Mouse (Mus musculus) liver, postnatal 0 days (tissue): ENCODE results near the gene Ccdc69. TPM values are rescaled to one million over a fixed set of nuclear protein-coding genes. Genes with fewer than 3 reads are reported as not detected.
"Not testable (repeated sequence)": the region's sequence is repeated elsewhere in the genome, so short reads cannot be mapped to it uniquely, and the experiment has no call there.

Source experiments
- ATAC-seq: fragments of 200-750 bp; cut with Nextera tagmentation; 2 replicates; pipeline ENCODE4 v1.8.0; 2017; ENCODE audit warnings: mild to moderate bottlenecking, moderate library complexity
- DNase-seq: peaks from one replicate; pipeline ENCODE4 v3.0.0-alpha.2; 2016
- H3K27ac ChIP-seq: fragments of 300-500 bp; sonication (generic); 2 replicates; pipeline ENCODE4 v1.5.1; 2014; ENCODE audit warnings: antibody characterized with exemption, moderate library complexity, mild to moderate bottlenecking, low read depth
- H3K27me3 ChIP-seq: fragments of 300-500 bp; sonication (generic); 2 replicates; pipeline ENCODE4 v1.6.1; 2014; ENCODE audit warnings: low read length, control low read depth, mixed read lengths; ENCODE audit not compliant: insufficient read depth
- H3K36me3 ChIP-seq: fragments of 300-500 bp; sonication (generic); replicated peaks from 2 replicates; pipeline ENCODE4 v1.6.1; 2014; ENCODE audit warnings: mild to moderate bottlenecking, control low read depth, low read length, moderate library complexity, mixed read lengths; ENCODE audit not compliant: insufficient read depth
- H3K4me1 ChIP-seq: fragments of 300-500 bp; sonication (generic); 2 replicates; pipeline ENCODE4 v1.6.1; 2014; ENCODE audit warnings: antibody characterized with exemption, mild to moderate bottlenecking, control low read depth; ENCODE audit not compliant: insufficient read depth
- H3K4me2 ChIP-seq: fragments of 300-500 bp; sonication (generic); 2 replicates; pipeline ENCODE4 v1.6.1; 2014; ENCODE audit warnings: low read depth, mild to moderate bottlenecking, low read length, moderate library complexity, mixed read lengths
- H3K4me3 ChIP-seq: fragments of 300-500 bp; sonication (generic); 2 replicates; pipeline ENCODE4 v1.5.1; 2014; ENCODE audit warnings: low read depth, low read length
- H3K9ac ChIP-seq: fragments of 300-500 bp; sonication (generic); replicated peaks from 2 replicates; pipeline ENCODE4 v1.6.1; 2014; ENCODE audit warnings: mild to moderate bottlenecking, moderate library complexity
- H3K9me3 ChIP-seq: fragments of 300-500 bp; sonication (generic); 2 replicates; pipeline ENCODE4 v1.6.1; 2016; ENCODE audit warnings: mild to moderate bottlenecking, control low read depth, low read length, mixed read lengths
- CTCF ChIP-seq: sonication (generic); IDR thresholded peaks from 2 replicates; pipeline ENCODE4 v1.5.1; 2016; ENCODE audit warnings: antibody characterized with exemption, low read depth
- EP300 ChIP-seq: IDR thresholded peaks from 2 replicates; pipeline ENCODE4 v1.6.1; 2016; ENCODE audit warnings: antibody characterized with exemption, low read depth, mild to moderate bottlenecking
- WGBS: fragments of 180-500 bp; shearing (Covaris S2); extraction: QIAGEN DNeasy Blood & Tissue Kit; methylation state at CpG from one replicate; pipeline ENCODE4 v1.1.7; 2014; ENCODE audit not compliant: insufficient replicate concordance; 5-methylcytosine and 5-hydroxymethylcytosine counted together
- polyA plus RNA-seq: library from polyadenylated mRNA; unstranded; fragments of >200 nt; fragmentation: Nextera tagmentation; extraction: Ambion mirVana; gene quantifications from 2 replicates; pipeline ENCODE4 v1.2.1, GENCODE M21; 2015

The Ccdc69 gene
- polyA plus RNA-seq, 1 experiment from 2014 or later = 1.3 TPM

GRCm38 (mm10) chr11:55098189-55098915 is 20.4 kb upstream of the Ccdc69 start:
- H3K4me2 ChIP-seq = peak overlapping the region; percentile 77
- DNase-seq = no peak
- peak overlapping the region; percentile 71 for H3K27ac ChIP-seq
- ATAC-seq = peak; percentile 28; the same call in 1 of the 2 replicates
- 14% methylated on average over 23 of the region's 24 CpGs for WGBS
- H3K9ac ChIP-seq = peak overlapping the region; percentile 56
- H3K27me3 ChIP-seq = no peaks in the 10 kb centered on the region
- no peaks in the 10 kb centered on the region for H3K9me3 ChIP-seq
- TF ChIP-seq CTCF = no peak
- TF ChIP-seq EP300 = no peak
- H3K36me3 ChIP-seq = no peaks in the 10 kb centered on the region
- H3K4me1 ChIP-seq = peaks cover 37% of the 10 kb centered on the region
- peak overlapping the region; percentile 57 for H3K4me3 ChIP-seq

GRCm38 (mm10) chr11:55097463-55098188 is 19.7 kb upstream of the Ccdc69 start, which contains the start of gene Gm2a:
Gene Gm2a (plus strand): TSS chr11:55098115.
- Histone ChIP-seq H3K4me1 (peaks cover 32% of the 10 kb centered on the region), H3K9ac (peak within 1 kb of the TSS; percentile 56)

GRCm38 (mm10) chr11:55096731-55097462 is 19.0 kb upstream of the Ccdc69 start:
- WGBS = 19% methylated on average over 11 of the region's 11 CpGs
- Histone ChIP-seq H3K9ac (peak overlapping the region; percentile 39), H3K9me3 (no peaks in the 10 kb centered on the region)

More at GRCm38 (mm10) chr11:55097463-55098188, 19.7 kb upstream of the Ccdc69 start, which contains the start of gene Gm2a:
- Histone ChIP-seq H3K36me3 (no peaks in the 10 kb centered on the region), H3K27me3 (no peaks in the 10 kb centered on the region), H3K9me3 (no peaks in the 10 kb centered on the region), H3K4me2 (peak within 1 kb of the TSS; percentile 77), H3K4me3 (peak within 1 kb of the TSS; percentile 57), H3K27ac (peak within 1 kb of the TSS; percentile 87)
- DNase-seq (peak; percentile 98), ATAC-seq (peak; percentile 97)
- TF ChIP-seq EP300 = peak; percentile 52; the same call in 1 of the 2 replicates
- no peak for TF ChIP-seq CTCF
- WGBS = 1% methylated on average over 44 of the region's 45 CpGs

GRCm38 (mm10) chr11:55096296-55096695 is 18.4 kb upstream of the Ccdc69 start:
- WGBS = 70% methylated on average over 4 of the region's 4 CpGs
- not testable (repeated sequence) for H3K4me2 ChIP-seq, H3K4me3 ChIP-seq, H3K27me3 ChIP-seq, H3K9ac ChIP-seq, H3K36me3 ChIP-seq, H3K9me3 ChIP-seq, ATAC-seq, DNase-seq
- H3K27ac ChIP-seq = peak overlapping the region; percentile 87
- peaks cover 32% of the 10 kb centered on the region for H3K4me1 ChIP-seq

More at GRCm38 (mm10) chr11:55096731-55097462, 19.0 kb upstream of the Ccdc69 start:
- H3K36me3 ChIP-seq = no peaks in the 10 kb centered on the region
- H3K4me2 ChIP-seq = peak overlapping the region; percentile 67
- peak overlapping the region; percentile 87 for H3K27ac ChIP-seq
- peaks cover 32% of the 10 kb centered on the region for H3K4me1 ChIP-seq
- peak overlapping the region; percentile 34 for H3K4me3 ChIP-seq
- DNase-seq (no peak), ATAC-seq (no peak)
- no peaks in the 10 kb centered on the region for H3K27me3 ChIP-seq
- TF ChIP-seq EP300 = no peak
- no peak for TF ChIP-seq CTCF

- Histone ChIP-seq H3K9ac (no peak overlapping the region), H3K36me3 (no peaks in the 10 kb centered on the region), H3K27ac (no peak overlapping the region), H3K4me3 (no peak overlapping the region), H3K27me3 (no peaks in the 10 kb centered on the region), H3K4me1 (peaks cover 11% of the 10 kb centered on the region), H3K9me3 (no peaks in the 10 kb centered on the region), H3K4me2 (no peak overlapping the region)
- ATAC-seq (no peak), DNase-seq (no peak)
- 67% methylated on average over 7 of the region's 7 CpGs for WGBS
- TF ChIP-seq CTCF = no peak
- no peak for TF ChIP-seq EP300
Observed at GRCm38 (mm10) chr11:55093096-55093495, 15.2 kb upstream of the Ccdc69 start.

- DNase-seq (no peak), ATAC-seq (no peak)
- H3K4me1 ChIP-seq = peaks cover 2% of the 10 kb centered on the region; the same call in 1 of the 2 replicates
- 69% methylated on average over 2 of the region's 2 CpGs for WGBS
- H3K9ac ChIP-seq = no peak overlapping the region
- H3K4me3 ChIP-seq = no peak overlapping the region
- H3K4me2 ChIP-seq = no peak overlapping the region
- H3K27me3 ChIP-seq = no peaks in the 10 kb centered on the region
- no peak overlapping the region for H3K27ac ChIP-seq
- no peak for TF ChIP-seq EP300
- H3K36me3 ChIP-seq = no peaks in the 10 kb centered on the region
- H3K9me3 ChIP-seq = no peaks in the 10 kb centered on the region
Observed at GRCm38 (mm10) chr11:55089892-55090291, 12.0 kb upstream of the Ccdc69 start.
